Mouse (Mus musculus): ENCODE data around the gene Padi4.

DNA sequence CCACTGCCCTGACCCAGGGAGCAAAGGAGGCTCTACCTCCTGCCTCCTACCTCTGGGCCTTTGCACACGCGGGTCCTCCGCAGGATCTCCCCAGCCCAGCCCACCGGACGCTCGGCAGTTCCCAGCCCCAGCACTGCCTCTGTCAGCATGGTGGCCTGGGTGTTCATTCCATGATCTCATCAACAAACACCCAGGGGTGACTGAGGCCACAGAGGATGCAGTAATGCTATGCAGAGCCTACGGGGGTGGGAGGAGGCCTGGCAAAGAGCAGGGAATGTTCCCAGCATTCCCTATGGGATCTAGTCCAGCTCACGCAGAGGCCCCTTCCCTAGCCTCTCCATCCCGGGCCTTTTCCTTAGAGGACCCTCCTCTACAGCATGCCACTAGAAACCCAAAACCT, 20.6 kb upstream of the Padi4 start:
- TF ChIP-seq PAX5 (IDR thresholded peaks at IDR 0.05; ENCODE audit: low read length) (no peak), SIN3A (IDR thresholded peaks at IDR 0.05; ENCODE audit: low read length) (no peak), CTCF (conservative IDR thresholded peaks at IDR 0.05 in 1 of 2, IDR thresholded peaks at IDR 0.05 in 1 of 2; ENCODE audit: low read depth in 2 of 2, low read length in 2 of 2) (no peak), POLR2A (IDR thresholded peaks at IDR 0.05; ENCODE audit: low read depth, low read length) (no peak)

All from CH12.LX (cell line).